Mouse (Mus musculus) gastrocnemius, postnatal 10 days (tissue): Measurements from ENCODE around the gene Mthfd1l. TPM values are rescaled to one million over a fixed set of nuclear protein-coding genes. Genes with fewer than 3 reads are reported as not detected.
A peak's percentile ranks its signal among the peaks of the same experiment; 100 is the strongest.

ENCODE experiments used
- DNase-seq: peaks from one replicate; pipeline ENCODE4 v3.0.0; 2021; ENCODE audit warnings: mixed read lengths
- total RNA-seq, 2 experiments: library from RNA; stranded (reverse); gene quantifications; 2 replicates each; pipeline ENCODE4 v1.2.3; 2021

The Mthfd1l gene
- total RNA-seq, 2 experiments from 2014 or later, result 4.7 to 4.8 TPM

GRCm38 (mm10) chr10:3976623-3977010 lies 3.7 kb downstream of the Mthfd1l start:
- DNase-seq, result no peak

GRCm38 (mm10) chr10:3978326-3978725 lies 5.4 kb downstream of the Mthfd1l start:
- no peak for DNase-seq

- DNase-seq, result peak; percentile 35
These were observed 6.0 kb downstream of the Mthfd1l start for GRCm38 (mm10) chr10:3978792-3979488.

DNA sequence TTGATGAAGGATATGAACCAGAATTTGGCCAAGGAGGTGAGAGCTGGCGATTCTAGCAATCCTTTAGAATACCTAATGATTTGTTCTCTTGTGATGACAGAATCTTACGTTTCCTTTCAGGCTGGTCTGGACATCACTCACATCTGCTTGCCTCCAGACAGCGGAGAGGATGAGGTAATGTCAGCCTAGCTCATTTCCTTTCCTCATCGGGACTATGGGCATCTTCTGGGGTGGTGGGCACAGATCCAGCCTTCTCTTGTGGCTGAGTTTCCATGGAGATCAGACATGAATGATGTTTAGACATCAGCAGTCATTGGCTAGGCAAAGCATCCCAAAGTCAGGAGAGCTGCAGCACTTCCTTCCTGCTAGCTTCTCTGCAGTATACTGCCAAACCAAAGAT lies 7.3 kb downstream of the Mthfd1l start:
- DNase-seq, result no peak

DNA sequence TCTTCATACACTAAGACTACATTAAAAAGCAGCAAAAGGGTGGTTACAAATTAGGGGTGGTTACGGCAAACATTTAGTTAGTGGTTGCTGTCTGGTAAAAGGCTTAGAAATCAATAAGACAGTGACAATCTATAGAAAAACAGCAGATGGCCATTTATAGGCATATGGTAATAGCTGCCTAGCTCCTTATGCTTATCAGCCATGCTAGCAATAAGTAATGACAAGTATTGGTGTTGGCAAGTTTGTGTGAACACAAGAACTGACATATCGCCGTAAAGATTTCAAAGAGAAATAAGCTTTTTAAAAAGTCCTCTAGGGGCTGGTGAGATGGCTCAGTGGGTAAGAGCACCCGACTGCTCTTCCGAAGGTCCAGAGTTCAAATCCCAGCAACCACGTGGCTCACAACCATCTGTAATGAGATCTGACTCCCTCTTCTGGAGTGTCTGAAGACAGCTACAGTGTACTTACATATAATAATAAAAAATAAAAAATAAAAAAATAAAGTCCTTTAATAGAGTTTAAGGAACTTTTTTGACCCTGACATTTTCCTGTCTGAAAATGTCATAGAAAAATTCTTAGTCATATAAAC lies 17.5 kb downstream of the Mthfd1l start:
- DNase-seq, result no peak

DNA sequence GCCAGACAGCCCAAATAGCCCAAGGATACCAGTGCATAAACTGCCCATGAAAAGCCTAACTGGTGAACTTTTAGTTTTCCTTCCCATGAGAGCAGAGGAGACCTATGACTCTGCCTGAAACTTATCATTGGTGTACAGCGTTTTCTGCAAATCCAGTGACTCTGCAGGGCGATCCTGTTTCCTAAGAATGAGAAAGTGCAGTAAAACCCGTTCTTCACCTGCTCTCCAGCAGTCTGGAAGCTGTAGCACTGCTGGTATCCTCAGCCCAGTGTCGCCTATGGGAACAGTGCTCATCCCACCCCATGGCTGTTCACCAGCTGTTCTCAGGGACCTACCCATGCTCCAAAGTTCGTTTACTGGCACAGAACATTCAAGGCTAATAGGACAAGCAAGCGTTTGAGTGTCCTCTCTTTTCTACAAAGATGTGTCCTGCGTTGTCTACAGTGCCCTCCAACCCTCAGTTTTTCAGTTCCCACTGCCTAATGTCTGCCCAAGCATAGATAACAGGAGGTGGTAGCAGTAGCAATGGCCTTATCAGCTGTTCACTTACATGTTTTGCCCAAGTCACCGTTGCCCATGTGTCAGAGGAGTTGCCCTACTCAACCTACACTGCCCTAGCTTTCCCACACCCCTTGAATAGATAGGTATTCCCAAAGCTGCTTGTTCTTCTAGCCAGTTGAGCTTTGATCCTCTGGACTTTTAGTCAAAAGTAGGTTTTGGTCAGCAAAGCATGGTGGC lies 20.6 kb downstream of the Mthfd1l start:
- no peak for DNase-seq

- DNase-seq, result no peak
These were observed 22.4 kb downstream of the Mthfd1l start for GRCm38 (mm10) chr10:3995277-3995676.

DNA sequence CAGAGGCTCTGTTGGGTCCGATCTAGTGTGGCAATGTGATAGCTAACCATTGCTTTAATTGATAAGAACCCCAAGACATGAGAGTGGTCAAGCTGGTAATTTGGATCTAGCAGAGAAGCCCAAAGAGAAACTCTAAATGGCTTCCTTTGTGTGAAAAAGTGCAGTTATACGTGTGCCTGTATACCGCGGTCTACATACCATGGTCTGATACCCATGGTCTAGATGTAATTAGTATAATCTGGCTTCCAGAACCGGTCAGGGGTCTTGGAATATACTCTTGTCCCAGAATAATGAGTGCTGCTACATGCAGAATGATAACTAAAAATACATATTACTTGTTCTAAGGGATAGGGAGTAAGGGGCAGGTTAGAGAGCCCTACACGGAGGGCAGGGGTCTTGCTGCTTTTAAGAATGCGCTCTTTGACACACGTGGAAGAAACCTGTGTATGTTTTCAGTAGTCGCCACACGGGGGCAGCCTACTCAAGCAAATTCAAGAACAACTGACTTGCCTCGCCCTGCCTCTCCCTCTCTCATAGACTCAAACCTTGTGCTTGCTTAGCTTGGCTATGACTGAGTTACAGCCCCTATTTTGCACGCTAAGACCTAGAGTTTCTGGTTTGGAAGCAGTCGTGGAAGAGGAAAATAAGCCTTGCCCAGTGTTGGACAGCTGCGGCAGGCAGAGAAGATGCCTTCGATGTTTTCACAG lies 23.4 kb downstream of the Mthfd1l start:
- peak; percentile 69 for DNase-seq

DNA sequence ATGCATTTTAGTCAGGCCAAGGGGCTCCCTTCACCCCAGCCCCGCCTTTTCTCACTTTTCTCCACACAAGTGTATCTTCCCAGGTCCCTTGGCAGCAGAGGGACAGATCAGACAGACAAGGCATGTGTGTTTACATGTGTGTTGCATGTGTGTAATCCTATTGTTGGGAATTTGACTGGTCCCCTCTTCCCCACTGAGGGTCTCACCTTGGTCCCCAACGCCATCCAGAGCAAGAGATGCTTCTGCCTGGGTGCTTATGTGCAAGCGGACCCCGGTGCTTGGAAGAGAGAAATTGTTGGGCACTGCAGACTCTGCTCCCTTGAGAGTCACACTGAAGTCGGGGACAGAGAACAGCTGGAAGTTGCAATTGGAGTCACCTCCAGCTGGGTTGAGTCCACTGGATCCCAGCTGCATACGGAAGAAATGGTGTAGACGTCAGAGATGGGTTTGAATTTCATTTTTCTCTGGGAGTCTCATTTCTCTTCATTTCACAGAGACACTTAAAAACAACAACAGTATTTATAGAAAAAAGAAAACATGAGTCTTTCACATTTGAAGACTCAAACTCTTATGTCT lies 25.0 kb downstream of the Mthfd1l start:
- no peak for DNase-seq

DNA sequence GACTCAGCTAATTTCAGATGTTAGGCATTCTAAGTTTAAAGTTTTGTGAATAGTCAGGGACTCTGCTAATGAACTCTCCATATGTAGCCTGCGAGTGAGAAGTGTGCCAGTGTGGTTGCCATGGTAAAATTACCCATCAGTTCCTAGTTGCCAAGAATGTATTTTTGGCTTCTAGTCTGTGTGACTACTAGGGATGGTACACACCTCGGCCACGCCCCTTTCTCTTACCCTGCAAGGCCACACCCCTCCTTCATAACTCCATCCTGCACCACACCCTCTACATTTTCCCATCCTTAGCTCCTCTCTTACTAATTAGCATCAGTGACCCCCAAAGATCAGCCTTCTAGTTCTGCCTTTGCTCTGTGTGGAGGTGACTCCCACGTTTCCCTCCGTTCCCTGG lies 29.8 kb downstream of the Mthfd1l start:
- no peak for DNase-seq

GRCm38 (mm10) chr10:4005191-4005590 lies 32.3 kb downstream of the Mthfd1l start:
- DNase-seq, result no peak

DNA sequence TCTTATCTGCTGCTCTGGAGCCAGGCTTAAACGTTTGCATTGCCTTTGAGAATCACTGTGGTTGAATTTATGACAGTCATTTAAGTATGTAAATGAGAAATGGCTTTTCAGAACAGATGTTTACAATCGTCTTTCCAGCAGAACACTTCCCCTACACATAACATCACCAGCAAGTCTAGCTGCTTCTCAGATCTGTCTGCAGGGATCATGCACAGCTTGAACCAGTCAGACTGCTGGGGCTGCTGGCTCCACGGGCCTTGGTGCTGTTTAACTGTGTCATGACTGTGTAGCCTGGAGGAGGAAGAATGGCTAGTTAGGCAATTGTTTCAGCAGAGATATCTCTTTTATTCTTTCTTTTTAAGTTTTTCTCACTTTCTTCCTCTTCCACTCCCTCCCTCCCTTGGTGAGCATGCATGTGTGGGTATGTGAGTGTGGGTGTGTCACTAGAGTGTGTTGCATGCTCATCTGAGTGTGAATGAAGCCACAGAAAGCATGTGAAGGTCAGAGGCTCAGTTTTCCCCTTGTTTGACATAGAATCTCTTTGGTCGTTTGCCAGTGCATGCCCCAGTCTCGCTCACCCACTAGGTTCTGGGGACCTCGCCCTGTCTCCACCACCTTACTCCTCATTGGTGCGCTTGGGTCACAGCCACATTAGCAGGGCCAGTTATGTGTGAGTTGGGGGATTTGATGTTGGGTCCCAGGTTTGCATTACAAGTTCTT lies 33.5 kb downstream of the Mthfd1l start:
- DNase-seq, result no peak

DNA sequence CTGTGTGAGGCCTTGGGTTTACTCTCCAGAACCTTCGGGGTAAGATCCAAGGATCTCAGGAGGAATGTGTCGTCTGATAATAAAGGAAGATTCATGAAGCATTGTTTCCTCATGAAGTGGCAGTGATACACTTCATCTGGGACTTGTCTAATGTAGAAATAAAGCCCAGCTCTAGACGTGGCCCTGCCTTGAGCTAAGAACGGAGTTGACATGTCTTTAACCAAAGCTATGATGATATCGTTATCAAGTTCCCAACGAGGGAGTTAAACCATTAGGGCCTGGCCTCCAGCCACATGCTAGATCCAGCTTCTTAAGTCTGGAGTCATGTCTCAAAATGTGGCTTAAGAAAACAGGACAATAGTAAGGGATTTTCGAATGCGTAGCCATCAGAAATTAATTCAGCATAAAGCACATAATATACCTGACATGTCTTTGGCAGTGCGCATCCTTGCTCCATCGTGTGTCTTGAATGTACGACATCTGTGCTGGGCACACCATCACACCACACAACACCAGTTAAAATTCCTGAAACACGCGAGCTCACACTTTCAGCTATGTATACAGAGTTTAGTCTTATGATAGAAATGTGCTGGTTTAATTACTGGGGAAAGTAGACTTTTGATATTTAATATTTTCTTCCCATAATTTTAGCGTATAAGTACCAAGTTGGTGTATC lies 49.8 kb downstream of the Mthfd1l start:
- DNase-seq, result no peak

DNA sequence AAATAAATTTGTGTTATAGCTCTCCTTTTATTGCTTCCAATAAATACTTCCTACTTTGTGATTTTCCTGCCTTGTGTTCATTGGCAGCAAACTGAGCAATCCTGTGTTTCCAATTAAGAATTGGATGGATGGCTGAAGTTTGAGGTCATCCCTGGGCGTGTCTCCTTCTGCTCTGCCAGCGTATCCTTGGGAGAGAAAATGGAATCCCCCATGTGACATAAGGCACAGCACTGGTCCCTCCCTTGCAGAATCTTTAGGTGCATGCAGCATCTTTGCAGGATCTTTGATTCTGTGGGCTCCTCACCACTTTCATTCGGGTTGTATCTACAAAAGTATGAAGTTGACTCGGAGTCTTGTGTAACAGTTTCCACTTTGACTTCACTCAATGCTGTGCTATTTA lies 53.7 kb downstream of the Mthfd1l start:
- DNase-seq, result peak; percentile 20

- no peak for DNase-seq
These were observed 54.5 kb downstream of the Mthfd1l start for GRCm38 (mm10) chr10:4027466-4027865.

DNA sequence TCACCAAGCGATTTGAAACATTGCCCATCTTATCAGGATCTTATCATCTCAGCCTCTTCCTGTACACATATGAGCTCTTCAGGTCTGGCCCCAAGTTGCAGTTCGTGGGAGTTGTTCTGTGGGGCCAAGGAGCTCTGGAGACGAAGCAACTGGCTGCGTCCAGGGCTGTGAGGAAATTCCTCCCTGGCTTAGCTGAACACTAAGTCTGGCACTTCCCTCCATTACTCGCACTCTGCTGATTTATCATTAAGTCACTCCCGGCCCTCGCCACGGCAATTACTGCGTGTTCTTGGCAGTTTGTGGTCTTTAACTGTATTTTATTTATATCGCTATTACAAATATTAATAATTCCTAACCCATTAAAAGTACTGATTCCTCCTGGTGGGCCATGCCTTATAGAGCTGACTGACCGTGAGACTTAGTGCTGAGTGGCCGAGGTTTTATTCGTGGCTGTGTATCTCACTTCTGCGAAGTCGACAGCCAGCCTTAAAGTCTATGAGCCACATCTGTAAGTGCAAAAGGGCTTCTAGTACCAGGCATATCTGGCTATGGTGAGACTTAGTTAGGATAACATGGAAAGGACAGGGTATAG lies 56.0 kb downstream of the Mthfd1l start:
- peak; percentile 18 for DNase-seq

GRCm38 (mm10) chr10:4033761-4034160 lies 60.8 kb downstream of the Mthfd1l start:
- DNase-seq, result no peak

DNA sequence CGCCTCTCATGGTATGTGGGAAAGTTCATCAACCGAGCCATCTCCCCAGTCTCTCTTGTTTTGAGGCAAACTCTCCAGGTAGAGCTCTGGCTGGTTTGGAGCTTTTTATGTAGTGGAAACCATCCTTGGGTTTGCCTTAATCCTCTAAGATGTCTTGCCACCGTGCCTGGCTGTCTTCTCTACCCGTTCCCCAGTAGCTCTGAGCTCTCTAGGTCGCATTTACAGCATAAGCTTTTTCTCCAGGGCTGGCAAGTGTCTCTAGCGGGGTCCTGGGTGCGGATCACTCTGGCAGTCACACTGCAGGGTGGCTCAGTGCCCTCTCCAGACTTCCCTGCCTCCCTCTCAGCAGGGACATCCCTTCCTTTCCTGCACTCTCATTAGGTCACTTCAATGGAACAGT lies 63.6 kb downstream of the Mthfd1l start:
- no peak for DNase-seq

DNA sequence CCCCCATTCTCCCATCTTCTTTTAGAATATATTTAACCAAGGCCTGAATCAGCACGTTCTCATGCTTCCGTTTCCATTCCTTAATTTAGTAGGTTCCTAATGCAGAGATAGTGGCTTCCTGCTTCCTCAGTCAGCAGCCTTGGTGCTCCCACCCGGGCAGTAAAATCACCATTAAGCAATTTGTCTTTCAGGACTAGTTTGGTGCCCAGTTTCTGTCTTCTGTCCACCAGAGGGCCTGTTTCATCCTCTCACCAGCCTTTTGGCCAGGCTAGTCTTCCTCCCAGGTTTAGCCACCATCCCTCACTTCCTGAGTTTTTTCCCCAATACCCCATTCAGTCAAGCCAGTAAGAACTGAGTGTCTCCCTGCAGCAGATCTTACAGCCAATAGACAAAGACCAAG lies 64.1 kb downstream of the Mthfd1l start:
- DNase-seq, result no peak

DNA sequence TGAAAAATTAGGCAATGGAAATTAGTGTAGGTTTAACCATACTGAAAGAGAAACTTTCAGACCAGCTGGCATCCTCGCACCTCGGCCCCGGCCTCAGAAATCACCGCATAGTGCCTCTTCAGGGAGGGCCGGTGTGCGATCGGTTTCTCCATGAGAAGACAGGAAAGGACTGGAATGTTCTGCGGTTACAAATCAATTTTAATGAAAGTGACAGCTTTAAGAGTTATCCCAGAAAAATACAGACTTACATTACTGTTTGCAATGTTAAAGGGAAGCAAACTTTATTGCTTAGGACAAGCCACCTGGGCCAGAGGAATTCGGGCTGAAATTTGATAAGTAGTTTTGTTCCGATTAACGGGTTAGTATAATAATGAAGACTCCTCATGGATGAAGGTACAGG lies 65.7 kb downstream of the Mthfd1l start:
- DNase-seq, result no peak

DNA sequence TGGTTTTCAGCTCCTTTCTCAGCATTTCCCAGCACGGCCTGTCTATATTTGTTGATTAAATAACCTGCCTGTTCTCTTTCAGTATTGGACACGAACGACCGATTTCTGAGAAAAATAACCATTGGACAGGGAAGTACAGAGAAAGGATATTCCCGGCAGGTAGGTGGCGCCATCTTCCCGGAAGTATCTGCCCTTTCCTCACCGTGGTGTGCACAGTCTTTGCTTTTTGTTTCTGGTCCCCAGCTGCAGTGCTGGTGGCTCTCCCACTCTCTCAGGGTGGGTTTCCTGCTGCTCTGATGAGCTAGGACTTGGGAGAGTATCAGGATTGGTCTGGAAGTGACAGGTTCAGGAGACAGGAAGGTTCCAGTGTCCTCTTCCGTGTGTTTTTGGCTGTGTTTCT lies 68.8 kb downstream of the Mthfd1l start:
- DNase-seq, result peak; percentile 61
